Mouse (Mus musculus) kidney, embryonic 15.5 days (tissue): Measurements from ENCODE around the gene Lsamp. TPM values are rescaled to one million over a fixed set of nuclear protein-coding genes. Genes with fewer than 3 reads are reported as not detected.

Experiments used
- ATAC-seq: fragments of 200-750 bp; cut with Nextera tagmentation; replicated peaks from 2 replicates; pipeline ENCODE4 v1.8.0; 2017; ENCODE audit warnings: moderate TSS enrichment; ENCODE audit not compliant: low FRiP score
- H3K27ac ChIP-seq: fragments of 300-500 bp; sonication (generic); 2 replicates; pipeline ENCODE4 v1.5.1; 2015; ENCODE audit warnings: mild to moderate bottlenecking, inconsistent platforms
- H3K27me3 ChIP-seq: fragments of 300-500 bp; sonication (generic); 2 replicates; pipeline ENCODE4 v1.6.1; 2015; ENCODE audit warnings: inconsistent platforms
- H3K36me3 ChIP-seq: fragments of 300-500 bp; sonication (generic); 2 replicates; pipeline ENCODE4 v1.6.1; 2015; ENCODE audit warnings: inconsistent platforms
- H3K4me1 ChIP-seq: fragments of 300-500 bp; sonication (generic); 2 replicates; pipeline ENCODE4 v1.6.1; 2015; ENCODE audit warnings: inconsistent platforms
- H3K4me2 ChIP-seq: fragments of 300-500 bp; sonication (generic); 2 replicates; pipeline ENCODE4 v1.6.1; 2015; ENCODE audit warnings: moderate library complexity, mild to moderate bottlenecking, inconsistent platforms
- H3K4me3 ChIP-seq: fragments of 300-500 bp; sonication (generic); replicated peaks from 2 replicates; pipeline ENCODE4 v1.5.1; 2015; ENCODE audit warnings: mild to moderate bottlenecking, inconsistent platforms
- H3K9ac ChIP-seq: fragments of 300-500 bp; sonication (generic); 2 replicates; pipeline ENCODE4 v1.6.1; 2015; ENCODE audit warnings: mild to moderate bottlenecking, inconsistent platforms
- H3K9me3 ChIP-seq: fragments of 300-500 bp; sonication (generic); replicated peaks from 2 replicates; pipeline ENCODE4 v1.6.1; 2016; ENCODE audit warnings: inconsistent platforms
- WGBS: fragments of 180-500 bp; shearing (Covaris S2); methylation state at CpG from one replicate; pipeline ENCODE4 v1.1.7; 2015; ENCODE audit warnings: mixed read lengths; 5-methylcytosine and 5-hydroxymethylcytosine counted together
- polyA plus RNA-seq: library from polyadenylated mRNA; unstranded; fragments of >200 nt; fragmentation: Nextera tagmentation; extraction: Ambion mirVana; gene quantifications from 2 replicates; pipeline ENCODE4 v1.2.1, GENCODE M21; 2015

Lsamp gene
- polyA plus RNA-seq, 1 experiment from 2014 or later, result 4.9 TPM

GRCm38 (mm10) chr16:42123826-42124225, 2139.7 kb downstream of the Lsamp start:
- Histone ChIP-seq H3K27me3 (no peaks in the 10 kb centered on the region), H3K4me3 (no peak overlapping the region), H3K9ac (no peak overlapping the region), H3K27ac (no peak overlapping the region), H3K4me1 (no peaks in the 10 kb centered on the region), H3K9me3 (no peaks in the 10 kb centered on the region), H3K36me3 (no peaks in the 10 kb centered on the region), H3K4me2 (no peak overlapping the region)
- ATAC-seq, result no peak
- 30% methylated on average over 4 of the region's 4 CpGs for WGBS

- no peak overlapping the region for H3K4me3 ChIP-seq
- H3K9me3 ChIP-seq, result no peaks in the 10 kb centered on the region
- H3K27ac ChIP-seq, result no peak overlapping the region
- no peaks in the 10 kb centered on the region for H3K4me1 ChIP-seq
- ATAC-seq, result no peak
- WGBS, result 90% methylated on average over 2 of the region's 2 CpGs
- no peak overlapping the region for H3K9ac ChIP-seq
- H3K4me2 ChIP-seq, result no peak overlapping the region
- no peaks in the 10 kb centered on the region for H3K36me3 ChIP-seq
- no peaks in the 10 kb centered on the region for H3K27me3 ChIP-seq
Measured at GRCm38 (mm10) chr16:42126061-42126460, 2141.9 kb downstream of the Lsamp start.

GRCm38 (mm10) chr16:42147164-42147563, 2163.0 kb downstream of the Lsamp start:
- Histone ChIP-seq H3K27ac (no peak overlapping the region), H3K4me3 (no peak overlapping the region), H3K27me3 (no peaks in the 10 kb centered on the region), H3K4me2 (no peak overlapping the region), H3K9me3 (no peaks in the 10 kb centered on the region), H3K4me1 (no peaks in the 10 kb centered on the region), H3K9ac (no peak overlapping the region), H3K36me3 (no peaks in the 10 kb centered on the region)
- ATAC-seq, result no peak
- whole genome bisulfite sequencing, result 69% methylated on average over 6 of the region's 6 CpGs

- Histone ChIP-seq H3K4me1 (0 out of 2 replicates have a peak, but pooled peaks cover 4% of the 10 kb centered on the region), H3K4me2 (no peak overlapping the region), H3K4me3 (no peak overlapping the region), H3K27ac (no peak overlapping the region), H3K36me3 (no peaks in the 10 kb centered on the region), H3K9ac (no peak overlapping the region), H3K27me3 (no peaks in the 10 kb centered on the region), H3K9me3 (no peaks in the 10 kb centered on the region)
- ATAC-seq, result no peak
- WGBS, result 60% methylated on average over 6 of the region's 6 CpGs
Measured at GRCm38 (mm10) chr16:42149216-42149942, 2165.2 kb downstream of the Lsamp start.

- H3K4me1 ChIP-seq, result 0 out of 2 replicates have a peak, but pooled peaks cover 4% of the 10 kb centered on the region
- H3K9ac ChIP-seq, result no peak overlapping the region
- H3K4me2 ChIP-seq, result peak overlapping the region; percentile 12; the same call in 1 of the 2 replicates
- 49% methylated on average over 8 of the region's 8 CpGs for WGBS
- H3K4me3 ChIP-seq, result no peak overlapping the region
- no peaks in the 10 kb centered on the region for H3K36me3 ChIP-seq
- ATAC-seq, result peak; percentile 18; the same call in 1 of the 2 replicates
- no peaks in the 10 kb centered on the region for H3K27me3 ChIP-seq
- no peaks in the 10 kb centered on the region for H3K9me3 ChIP-seq
- H3K27ac ChIP-seq, result peak overlapping the region; percentile 45; the same call in 1 of the 2 replicates
Measured at GRCm38 (mm10) chr16:42152640-42153039, 2168.5 kb downstream of the Lsamp start.

GRCm38 (mm10) chr16:42157816-42158215, 2173.7 kb downstream of the Lsamp start:
- H3K27ac ChIP-seq, result no peak overlapping the region
- 0 out of 2 replicates have a peak, but pooled peaks cover 4% of the 10 kb centered on the region for H3K4me1 ChIP-seq
- no peak overlapping the region for H3K4me2 ChIP-seq
- H3K4me3 ChIP-seq, result no peak overlapping the region
- H3K9me3 ChIP-seq, result no peaks in the 10 kb centered on the region
- 0 out of 2 replicates have a peak, but pooled peaks have one; percentile 15 for ATAC-seq
- WGBS, result 45% methylated on average over 9 of the region's 9 CpGs
- no peaks in the 10 kb centered on the region for H3K36me3 ChIP-seq
- no peak overlapping the region for H3K9ac ChIP-seq
- H3K27me3 ChIP-seq, result no peaks in the 10 kb centered on the region

- H3K4me3 ChIP-seq, result no peak overlapping the region
- no peak overlapping the region for H3K27ac ChIP-seq
- H3K9me3 ChIP-seq, result no peaks in the 10 kb centered on the region
- H3K27me3 ChIP-seq, result no peaks in the 10 kb centered on the region
- no peaks in the 10 kb centered on the region for H3K36me3 ChIP-seq
- no peak overlapping the region for H3K9ac ChIP-seq
- peak; percentile 60; the same call in 1 of the 2 replicates for ATAC-seq
- H3K4me2 ChIP-seq, result no peak overlapping the region
- no peaks in the 10 kb centered on the region for H3K4me1 ChIP-seq
Measured at GRCm38 (mm10) chr16:42164941-42165340, 2180.8 kb downstream of the Lsamp start.

GRCm38 (mm10) chr16:42168292-42168691, 2184.1 kb downstream of the Lsamp start:
- Histone ChIP-seq H3K9me3 (no peaks in the 10 kb centered on the region), H3K27ac (no peak overlapping the region), H3K27me3 (no peaks in the 10 kb centered on the region), H3K4me2 (no peak overlapping the region), H3K4me1 (no peaks in the 10 kb centered on the region), H3K4me3 (no peak overlapping the region), H3K9ac (no peak overlapping the region), H3K36me3 (no peaks in the 10 kb centered on the region)
- ATAC-seq, result no peak
- 92% methylated on average over 9 of the region's 9 CpGs for WGBS

GRCm38 (mm10) chr16:42169447-42170140, 2185.4 kb downstream of the Lsamp start:
- no peak overlapping the region for H3K4me2 ChIP-seq
- H3K36me3 ChIP-seq, result no peaks in the 10 kb centered on the region
- no peak overlapping the region for H3K4me3 ChIP-seq
- H3K4me1 ChIP-seq, result no peaks in the 10 kb centered on the region
- H3K27ac ChIP-seq, result no peak overlapping the region
- 27% methylated on average over 8 of the region's 8 CpGs for WGBS
- H3K27me3 ChIP-seq, result no peaks in the 10 kb centered on the region
- no peak for ATAC-seq
- no peak overlapping the region for H3K9ac ChIP-seq
- no peaks in the 10 kb centered on the region for H3K9me3 ChIP-seq

- Histone ChIP-seq H3K27ac (no peak overlapping the region), H3K4me1 (no peaks in the 10 kb centered on the region), H3K4me2 (no peak overlapping the region), H3K9ac (no peak overlapping the region), H3K27me3 (no peaks in the 10 kb centered on the region), H3K36me3 (no peaks in the 10 kb centered on the region), H3K4me3 (no peak overlapping the region), H3K9me3 (no peaks in the 10 kb centered on the region)
- WGBS, result 27% methylated on average over 11 of the region's 11 CpGs
- no peak for ATAC-seq
Measured at GRCm38 (mm10) chr16:42172476-42172875, 2188.3 kb downstream of the Lsamp start.

GRCm38 (mm10) chr16:42178866-42179265, 2194.7 kb downstream of the Lsamp start:
- Histone ChIP-seq H3K9me3 (no peaks in the 10 kb centered on the region), H3K4me2 (no peak overlapping the region), H3K27me3 (no peaks in the 10 kb centered on the region), H3K4me1 (no peaks in the 10 kb centered on the region), H3K27ac (no peak overlapping the region), H3K4me3 (no peak overlapping the region), H3K36me3 (no peaks in the 10 kb centered on the region), H3K9ac (no peak overlapping the region)
- WGBS, result 69% methylated on average over 3 of the region's 3 CpGs
- ATAC-seq, result no peak

GRCm38 (mm10) chr16:42180025-42180424, 2195.9 kb downstream of the Lsamp start:
- no peaks in the 10 kb centered on the region for H3K27me3 ChIP-seq
- ATAC-seq, result no peak
- H3K4me1 ChIP-seq, result no peaks in the 10 kb centered on the region
- no peaks in the 10 kb centered on the region for H3K36me3 ChIP-seq
- H3K4me2 ChIP-seq, result no peak overlapping the region
- no peaks in the 10 kb centered on the region for H3K9me3 ChIP-seq
- no peak overlapping the region for H3K27ac ChIP-seq
- H3K9ac ChIP-seq, result no peak overlapping the region
- WGBS, result 82% methylated on average over 6 of the region's 6 CpGs
- no peak overlapping the region for H3K4me3 ChIP-seq
